Mouse (Mus musculus): ENCODE measurements at regions not wholly inside any gene's neighbourhood (a gene's known extent, or its start where the extent isn't known, plus 50 kb on each side); places are given as distances from the start of the nearest gene placed in this dataset.

- no peak for DNase-seq (ENCODE audit: low read depth, low spot score)
Measured at GRCm38 (mm10) chr7:34506816-34507215, 113.7 kb upstream of the Lsm14a start.

- DNase-seq (ENCODE audit: low read depth, low spot score): peak; percentile 18
Measured at GRCm38 (mm10) chr7:34493892-34494291, 100.8 kb upstream of the Lsm14a start.

- DNase-seq (ENCODE audit: low read depth, low spot score): peak; percentile 14
Measured at GRCm38 (mm10) chr7:34484908-34485598, 91.9 kb upstream of the Lsm14a start.

- no peak for DNase-seq (ENCODE audit: low read depth, low spot score)
Measured at GRCm38 (mm10) chr7:34483368-34483767, 90.3 kb upstream of the Lsm14a start.

GRCm38 (mm10) chr7:34480771-34481170, 87.7 kb upstream of the Lsm14a start:
- DNase-seq (ENCODE audit: low read depth, low spot score): no peak

GRCm38 (mm10) chr7:34471003-34471402, 77.9 kb upstream of the Lsm14a start:
- no peak for DNase-seq (ENCODE audit: low read depth, low spot score)

- DNase-seq (ENCODE audit: low read depth, low spot score): peak; percentile 13
Measured at GRCm38 (mm10) chr7:34462069-34462468, 69.0 kb upstream of the Lsm14a start.

GRCm38 (mm10) chr7:34459834-34460495, 66.8 kb upstream of the Lsm14a start:
- peak; percentile 67 for DNase-seq (ENCODE audit: low read depth, low spot score)

GRCm38 (mm10) chr7:34458851-34459250, 65.7 kb upstream of the Lsm14a start:
- no peak for DNase-seq (ENCODE audit: low read depth, low spot score)

- no peak for DNase-seq (ENCODE audit: low read depth, low spot score)
Measured at GRCm38 (mm10) chr7:34448364-34448763, 55.2 kb upstream of the Lsm14a start.

- no peak for DNase-seq (ENCODE audit: low read depth, low spot score)
Measured at GRCm38 (mm10) chr7:34444263-34444662, 51.1 kb upstream of the Lsm14a start.
